Mouse (Mus musculus) induced T-regulatory cell, adult 2 months (primary cell): ENCODE results near the gene Cmas.

Experiments
- DNase-seq: peaks from one replicate; pipeline ENCODE4 v3.0.0-alpha.2; 2012; ENCODE audit warnings: low read depth

Gene Cmas

GRCm38 (mm10) chr6:142756507-142757333, at the start of gene Cmas:
Cmas (plus strand) TSS chr6:142756686.
- DNase-seq: peak; percentile 93

- peak; percentile 10 for DNase-seq
These were observed 49.8 kb upstream of the Cmas start for GRCm38 (mm10) chr6:142706688-142707087.

- DNase-seq: no peak
These were observed 48.1 kb upstream of the Cmas start for GRCm38 (mm10) chr6:142708369-142708768.

- no peak for DNase-seq
These were observed 45.8 kb upstream of the Cmas start for GRCm38 (mm10) chr6:142710690-142711089.

- DNase-seq: no peak
These were observed 45.4 kb upstream of the Cmas start for GRCm38 (mm10) chr6:142711106-142711505.

GRCm38 (mm10) chr6:142715026-142715425, 41.5 kb upstream of the Cmas start:
- DNase-seq: no peak

- DNase-seq: no peak
These were observed 39.3 kb upstream of the Cmas start for GRCm38 (mm10) chr6:142717186-142717585.

- no peak for DNase-seq
These were observed 38.3 kb upstream of the Cmas start for GRCm38 (mm10) chr6:142718167-142718566.

GRCm38 (mm10) chr6:142720641-142721040, 35.8 kb upstream of the Cmas start:
- no peak for DNase-seq

- no peak for DNase-seq
These were observed 34.8 kb upstream of the Cmas start for GRCm38 (mm10) chr6:142721731-142722130.

GRCm38 (mm10) chr6:142726032-142726431, 30.5 kb upstream of the Cmas start:
- no peak for DNase-seq

GRCm38 (mm10) chr6:142732567-142733290, 23.8 kb upstream of the Cmas start:
- no peak for DNase-seq

GRCm38 (mm10) chr6:142735302-142736005, 21.0 kb upstream of the Cmas start:
- peak; percentile 65 for DNase-seq

- DNase-seq: no peak
These were observed 18.3 kb upstream of the Cmas start for GRCm38 (mm10) chr6:142738225-142738624.

- DNase-seq: no peak
These were observed 17.8 kb upstream of the Cmas start for GRCm38 (mm10) chr6:142738637-142739036.

GRCm38 (mm10) chr6:142741763-142742162, 14.7 kb upstream of the Cmas start:
- DNase-seq: no peak

- no peak for DNase-seq
These were observed 13.3 kb upstream of the Cmas start for GRCm38 (mm10) chr6:142743193-142743592.

- DNase-seq: no peak
These were observed 11.0 kb upstream of the Cmas start for GRCm38 (mm10) chr6:142745484-142745883.

GRCm38 (mm10) chr6:142746765-142747164, 9.7 kb upstream of the Cmas start:
- DNase-seq: no peak

- DNase-seq: no peak
These were observed 9.3 kb upstream of the Cmas start for GRCm38 (mm10) chr6:142747165-142747564.

- no peak for DNase-seq
These were observed 8.3 kb upstream of the Cmas start for GRCm38 (mm10) chr6:142748057-142748708.

GRCm38 (mm10) chr6:142751365-142751764, 5.1 kb upstream of the Cmas start:
- no peak for DNase-seq
